Mouse (Mus musculus) bone marrow macrophage, adult 2 months (primary cell): ENCODE measurements at regions not wholly inside any gene's neighbourhood (a gene's known extent, or its start where the extent isn't known, plus 50 kb on each side); places are given as distances from the start of the nearest gene placed in this dataset.

Source experiments
- CTCF ChIP-seq: IDR thresholded peaks from 2 replicates; pipeline ENCODE4 v1.5.1; 2012; ENCODE audit warnings: low read depth, mild to moderate bottlenecking, low read length, moderate library complexity
- POLR2A ChIP-seq: IDR thresholded peaks from 2 replicates; pipeline ENCODE4 v1.6.1; 2012; ENCODE audit warnings: mild to moderate bottlenecking, low read depth, low read length, borderline replicate concordance

DNA sequence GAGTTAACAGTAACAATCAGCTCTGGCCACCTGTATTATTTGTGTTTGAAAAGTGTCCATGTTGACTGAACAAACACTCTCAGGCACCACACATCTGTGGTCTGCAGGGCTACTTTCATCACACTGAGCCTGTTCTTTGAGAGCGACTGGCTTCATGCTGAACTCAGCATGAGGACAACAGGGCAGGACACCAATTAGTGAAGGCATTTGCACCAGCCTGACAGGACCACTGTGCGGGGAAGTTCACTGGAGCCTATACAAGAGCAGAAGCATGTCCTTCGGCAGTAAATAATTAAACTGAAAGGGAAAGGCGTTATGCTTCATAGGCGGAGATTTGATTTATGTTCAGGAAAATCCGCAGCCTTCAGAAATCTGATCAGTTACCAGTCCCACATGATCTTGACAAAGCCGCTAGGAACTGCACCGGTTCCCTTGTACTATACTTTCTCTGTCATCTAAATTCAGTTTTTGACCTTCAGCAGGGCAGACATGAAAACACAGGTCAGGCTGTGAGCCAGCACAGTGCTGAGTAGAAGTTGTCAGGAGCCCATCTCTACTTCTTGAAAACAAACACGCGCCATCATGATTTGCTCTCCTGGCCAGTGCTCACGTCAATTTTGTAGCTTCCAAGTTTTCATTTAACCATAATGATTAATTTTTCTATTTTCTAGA lies 166.1 kb upstream of the Slc7a11 start:
- TF ChIP-seq POLR2A, result no peak
- no peak for TF ChIP-seq CTCF
